Mouse (Mus musculus) testis, adult 2 months (tissue): ENCODE measurements around the gene Dnm1l. TPM values are rescaled to one million over a fixed set of nuclear protein-coding genes. Genes with fewer than 3 reads are reported as not detected.

ENCODE experiments used
- H3K27ac ChIP-seq: fragments of 200-500 bp; 2 replicates; pipeline ENCODE4 v1.5.1; 2012; ENCODE audit warnings: low read depth, low read length; ENCODE audit not compliant: control insufficient read depth, insufficient read depth
- H3K27me3 ChIP-seq: fragments of 200-500 bp; 2 replicates; pipeline ENCODE4 v1.6.1; 2012; ENCODE audit warnings: mild to moderate bottlenecking, low read length, moderate library complexity; ENCODE audit not compliant: control insufficient read depth, insufficient read depth
- H3K36me3 ChIP-seq: fragments of 200-500 bp; 2 replicates; pipeline ENCODE4 v1.6.1; 2012; ENCODE audit warnings: mild to moderate bottlenecking, low read length; ENCODE audit not compliant: control insufficient read depth, insufficient read depth
- H3K4me1 ChIP-seq: fragments of 200-500 bp; 2 replicates; pipeline ENCODE4 v1.6.1; 2012; ENCODE audit warnings: low read length; ENCODE audit not compliant: control insufficient read depth, insufficient read depth
- H3K4me3 ChIP-seq: fragments of 200-500 bp; 2 replicates; pipeline ENCODE4 v1.5.1; 2012; ENCODE audit warnings: low read depth, mild to moderate bottlenecking, low read length, moderate library complexity, mixed read lengths; ENCODE audit not compliant: control insufficient read depth
- CTCF ChIP-seq: fragments of 200-500 bp; IDR thresholded peaks from 2 replicates; pipeline ENCODE4 v1.5.1; 2012; ENCODE audit warnings: low read depth, mild to moderate bottlenecking, inconsistent platforms, low read length, moderate library complexity; ENCODE audit not compliant: control insufficient read depth, insufficient read depth, insufficient replicate concordance
- POLR2A ChIP-seq: fragments of 200-500 bp; IDR thresholded peaks from 2 replicates; pipeline ENCODE4 v1.6.1; 2012; ENCODE audit warnings: low read depth, mild to moderate bottlenecking, inconsistent platforms, low read length, moderate library complexity; ENCODE audit not compliant: control insufficient read depth
- polyA plus RNA-seq: library from polyadenylated mRNA; depleted of rRNA; stranded (reverse); fragments of >200 nt; gene quantifications from 2 replicates; pipeline ENCODE4 v1.2.3, GENCODE M21; 2012; rRNA removed

The Dnm1l gene
- polyA plus RNA-seq, 1 experiment, result 31.4 TPM

- H3K4me3 ChIP-seq, result peak overlapping the region; percentile 94
- no peak for TF ChIP-seq CTCF
- no peak for TF ChIP-seq POLR2A
- no peaks in the 10 kb centered on the region for H3K36me3 ChIP-seq
- H3K27ac ChIP-seq, result peak overlapping the region; percentile 96
- no peaks in the 10 kb centered on the region for H3K27me3 ChIP-seq
- H3K4me1 ChIP-seq, result peaks cover 5% of the 10 kb centered on the region; the same call in 1 of the 2 replicates
Measured at GRCm38 (mm10) chr16:16303138-16303827, 55.5 kb downstream of the Dnm1l start.

GRCm38 (mm10) chr16:16302369-16303137 lies 56.2 kb downstream of the Dnm1l start, which contains the start of gene Yars2:
Gene Yars2 (plus strand): TSS chr16:16302965.
- peak within 1 kb of the TSS; percentile 96 for H3K27ac ChIP-seq
- peaks cover 5% of the 10 kb centered on the region; the same call in 1 of the 2 replicates for H3K4me1 ChIP-seq
- peak within 1 kb of the TSS; percentile 94 for H3K4me3 ChIP-seq
- H3K27me3 ChIP-seq, result no peaks in the 10 kb centered on the region
- H3K36me3 ChIP-seq, result no peaks in the 10 kb centered on the region
- TF ChIP-seq CTCF (peak; percentile 39; the same call in 1 of the 2 replicates), POLR2A (peak; percentile 99)

GRCm38 (mm10) chr16:16273752-16274151 lies 85.0 kb downstream of the Dnm1l start:
- H3K27ac ChIP-seq, result no peak overlapping the region
- no peaks in the 10 kb centered on the region for H3K27me3 ChIP-seq
- no peaks in the 10 kb centered on the region for H3K4me1 ChIP-seq
- no peaks in the 10 kb centered on the region for H3K36me3 ChIP-seq
- TF ChIP-seq CTCF, result no peak
- no peak for TF ChIP-seq POLR2A
- H3K4me3 ChIP-seq, result no peak overlapping the region

- H3K4me3 ChIP-seq, result no peak overlapping the region
- H3K4me1 ChIP-seq, result no peaks in the 10 kb centered on the region
- TF ChIP-seq CTCF, result no peak
- TF ChIP-seq POLR2A, result no peak
- H3K27ac ChIP-seq, result no peak overlapping the region
- H3K36me3 ChIP-seq, result no peaks in the 10 kb centered on the region
- no peaks in the 10 kb centered on the region for H3K27me3 ChIP-seq
Measured at GRCm38 (mm10) chr16:16272978-16273377, 85.8 kb downstream of the Dnm1l start.

GRCm38 (mm10) chr16:16262436-16262835 lies 96.3 kb downstream of the Dnm1l start:
- no peak for TF ChIP-seq POLR2A
- no peak for TF ChIP-seq CTCF
- no peak overlapping the region for H3K4me3 ChIP-seq
- no peaks in the 10 kb centered on the region for H3K27me3 ChIP-seq
- H3K36me3 ChIP-seq, result no peaks in the 10 kb centered on the region
- H3K27ac ChIP-seq, result no peak overlapping the region
- H3K4me1 ChIP-seq, result no peaks in the 10 kb centered on the region

Other genes with a start within 250 kb of the Dnm1l start
- gene Pkp2, start 145.6 kb downstream of the Dnm1l start, polyA plus RNA-seq, result 1.3 and 1.4 TPM in 2 replicates
- 6.9 and 7.4 TPM in 2 replicates for gene Yars2, start 56.0 kb downstream of the Dnm1l start, polyA plus RNA-seq
- gene Fgd4, start 241.6 kb upstream of the Dnm1l start, polyA plus RNA-seq, result 0.70 and 1.0 TPM in 2 replicates